Mouse (Mus musculus) forebrain, embryonic 11.5 days (tissue): ENCODE data around the gene Capn12. TPM values are rescaled to one million over a fixed set of nuclear protein-coding genes. Genes with fewer than 3 reads are reported as not detected.
A peak's percentile ranks its signal among the peaks of the same experiment; 100 is the strongest.
"Not testable (repeated sequence)": the region's sequence is repeated elsewhere in the genome, so short reads cannot be mapped to it uniquely, and the experiment has no call there.

Experiments used
- ATAC-seq: fragments of 200-750 bp; cut with Nextera tagmentation; replicated peaks from 2 replicates; pipeline ENCODE4 v1.8.0; 2017; ENCODE audit warnings: moderate TSS enrichment; ENCODE audit not compliant: low FRiP score
- DNase-seq: peaks from one replicate; pipeline ENCODE4 v3.0.0-alpha.2; 2017; ENCODE audit warnings: low spot score
- H3K27ac ChIP-seq: fragments of 300-500 bp; sonication (generic); 2 replicates; pipeline ENCODE4 v1.5.1; 2014; ENCODE audit warnings: low read depth, low read length
- H3K27me3 ChIP-seq: fragments of 300-500 bp; sonication (generic); 2 replicates; pipeline ENCODE4 v1.6.1; 2014; ENCODE audit warnings: mild to moderate bottlenecking, low read length, mixed read lengths; ENCODE audit not compliant: control insufficient read depth, insufficient read depth
- H3K36me3 ChIP-seq: fragments of 300-500 bp; sonication (generic); 2 replicates; pipeline ENCODE4 v1.6.1; 2014; ENCODE audit warnings: mild to moderate bottlenecking, low read length, moderate library complexity, mixed read lengths; ENCODE audit not compliant: control insufficient read depth, insufficient read depth
- H3K4me1 ChIP-seq: fragments of 300-500 bp; sonication (generic); replicated peaks from 2 replicates; pipeline ENCODE4 v1.6.1; 2014; ENCODE audit warnings: low read length, mixed read lengths; ENCODE audit not compliant: control insufficient read depth, insufficient read depth
- H3K4me2 ChIP-seq: fragments of 300-500 bp; sonication (generic); 2 replicates; pipeline ENCODE4 v1.6.1; 2014; ENCODE audit warnings: low read depth, mild to moderate bottlenecking, low read length, moderate library complexity, mixed read lengths; ENCODE audit not compliant: severe bottlenecking
- H3K4me3 ChIP-seq: fragments of 300-500 bp; sonication (generic); 2 replicates; pipeline ENCODE4 v1.5.1; 2014; ENCODE audit warnings: low read depth, low read length
- H3K9ac ChIP-seq: fragments of 300-500 bp; sonication (generic); 2 replicates; pipeline ENCODE4 v1.6.1; 2014; ENCODE audit warnings: low read length
- H3K9me3 ChIP-seq: fragments of 300-500 bp; sonication (generic); 2 replicates; pipeline ENCODE4 v1.6.1; 2016; ENCODE audit warnings: low read length, mixed read lengths; ENCODE audit not compliant: control insufficient read depth
- WGBS: fragments of 180-500 bp; shearing (Covaris S2); extraction: QIAGEN DNeasy Blood & Tissue Kit; methylation state at CpG from one replicate; pipeline ENCODE4 v1.1.7; 2014; 5-methylcytosine and 5-hydroxymethylcytosine counted together
- polyA plus RNA-seq: library from polyadenylated mRNA; unstranded; fragments of >200 nt; fragmentation: Nextera tagmentation; extraction: Ambion mirVana; gene quantifications from 2 replicates; pipeline ENCODE4 v1.2.1, GENCODE M21; 2014

The Capn12 gene
- polyA plus RNA-seq, 1 experiment from 2014 or later, result 0.60 TPM

DNA sequence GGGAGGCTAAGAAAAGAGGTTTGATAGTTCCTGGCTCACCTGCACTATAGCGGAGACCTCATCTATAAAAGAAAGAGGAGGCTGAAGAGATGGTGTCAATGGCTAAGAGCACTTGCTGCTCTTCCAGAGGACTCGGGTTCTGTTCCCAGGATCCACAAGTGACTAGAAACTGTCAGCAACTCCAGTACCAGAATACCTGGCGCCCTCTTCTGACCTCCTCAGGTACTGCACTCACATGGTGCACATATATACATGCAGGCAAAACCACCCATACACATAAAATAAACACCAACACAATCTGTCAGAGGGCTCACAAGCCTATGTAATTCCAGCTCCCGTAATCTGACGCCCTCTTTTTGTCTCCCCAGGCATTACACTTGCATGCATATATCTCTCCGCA, 20.3 kb upstream of the Capn12 start:
- H3K36me3 ChIP-seq, result no peaks in the 10 kb centered on the region
- ATAC-seq, result no peak
- H3K4me2 ChIP-seq, result no peak overlapping the region
- H3K4me3 ChIP-seq, result no peak overlapping the region
- DNase-seq, result no peak
- WGBS, result 84% methylated on average over 6 of the region's 6 CpGs
- H3K27me3 ChIP-seq, result no peaks in the 10 kb centered on the region
- H3K4me1 ChIP-seq, result peaks cover 5% of the 10 kb centered on the region
- no peak overlapping the region for H3K9ac ChIP-seq
- H3K27ac ChIP-seq, result no peak overlapping the region
- no peaks in the 10 kb centered on the region; the same call in 1 of the 2 replicates for H3K9me3 ChIP-seq

DNA sequence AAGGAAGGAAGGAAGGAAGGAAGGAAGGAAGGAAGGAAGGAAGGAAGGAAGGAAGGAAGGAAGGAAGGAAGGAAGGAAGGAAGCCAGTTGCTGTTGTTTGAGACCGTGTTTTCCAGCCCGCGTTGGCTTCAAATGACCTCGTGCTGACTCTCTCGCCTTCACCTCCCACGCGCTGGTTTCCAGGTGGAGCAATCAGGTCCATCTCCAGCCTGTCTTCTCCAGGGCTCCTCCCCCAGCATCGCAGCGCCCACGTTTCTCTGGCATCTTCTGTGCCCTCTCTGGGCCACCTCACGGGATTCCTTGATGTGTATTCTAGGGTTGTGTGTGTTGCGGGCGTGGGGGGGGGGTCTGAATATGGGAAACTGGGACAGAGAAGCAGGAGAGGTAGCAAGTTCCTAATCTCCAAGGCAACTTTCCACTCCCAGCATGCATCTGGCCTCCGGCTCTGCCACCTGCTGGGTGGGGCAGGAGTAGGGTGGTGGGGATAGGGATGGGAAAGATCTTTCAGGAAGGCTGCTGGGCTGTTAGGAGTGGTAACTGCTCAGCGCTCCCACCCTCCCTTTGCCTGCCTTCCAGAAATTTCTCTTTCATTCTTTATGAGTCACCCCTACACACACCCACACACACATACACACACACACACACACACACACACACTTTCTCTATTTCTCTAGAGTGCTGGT, 18.3 kb upstream of the Capn12 start:
- 87% methylated on average over 15 of the region's 15 CpGs for WGBS
- no peak for ATAC-seq
- H3K4me2 ChIP-seq, result no peak overlapping the region

DNA sequence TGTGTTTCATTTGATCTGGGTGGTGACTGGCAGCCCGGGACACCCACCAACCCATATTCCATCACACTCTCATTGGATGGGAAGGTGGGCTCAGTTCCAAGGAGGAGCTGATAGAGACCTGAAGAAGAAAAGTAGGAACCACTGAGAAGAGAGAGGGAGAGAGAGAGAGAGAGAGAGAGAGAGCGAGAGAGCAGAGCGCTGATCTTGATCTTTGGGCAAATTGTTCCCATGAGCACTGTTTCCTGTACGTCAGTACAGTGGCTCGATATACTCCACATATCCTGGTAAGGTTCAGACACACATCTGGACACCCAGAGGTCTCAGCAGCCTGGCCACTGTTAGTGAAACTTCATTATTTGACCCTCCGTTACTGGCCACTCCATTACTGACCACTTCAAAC, 17.7 kb upstream of the Capn12 start, which contains the start of gene Lgals7:
Lgals7 (plus strand) TSS at position 314 of the 400 bp plus-strand sequence.
- no peak within 1 kb of the TSS for H3K9ac ChIP-seq

More for the DNA sequence above, 18.3 kb upstream of the Capn12 start:
- H3K27me3 ChIP-seq, result no peaks in the 10 kb centered on the region
- H3K4me3 ChIP-seq, result no peak overlapping the region
- DNase-seq, result no peak
- H3K9me3 ChIP-seq, result no peaks in the 10 kb centered on the region; the same call in 1 of the 2 replicates
- H3K9ac ChIP-seq, result no peak overlapping the region
- peaks cover 5% of the 10 kb centered on the region for H3K4me1 ChIP-seq
- no peak overlapping the region for H3K27ac ChIP-seq
- H3K36me3 ChIP-seq, result no peaks in the 10 kb centered on the region

GRCm38 (mm10) chr7:28864288-28864750, 16.9 kb upstream of the Capn12 start:
- 47% methylated on average over 9 of the region's 9 CpGs for WGBS
- Histone ChIP-seq H3K36me3 (no peaks in the 10 kb centered on the region), H3K9ac (no peak overlapping the region), H3K4me2 (no peak overlapping the region), H3K4me3 (no peak overlapping the region), H3K27ac (no peak overlapping the region), H3K4me1 (peaks cover 5% of the 10 kb centered on the region), H3K27me3 (no peaks in the 10 kb centered on the region), H3K9me3 (no peaks in the 10 kb centered on the region)
- no peak for DNase-seq
- ATAC-seq, result no peak

More for the DNA sequence above, 17.7 kb upstream of the Capn12 start, which contains the start of gene Lgals7:
- 85% methylated on average over 6 of the region's 6 CpGs for WGBS
- Histone ChIP-seq H3K36me3 (no peaks in the 10 kb centered on the region), H3K9me3 (no peaks in the 10 kb centered on the region; the same call in 1 of the 2 replicates), H3K27me3 (no peaks in the 10 kb centered on the region), H3K4me2 (no peak within 1 kb of the TSS), H3K4me3 (no peak within 1 kb of the TSS), H3K27ac (no peak within 1 kb of the TSS), H3K4me1 (peaks cover 5% of the 10 kb centered on the region)
- no peak for DNase-seq
- no peak for ATAC-seq

GRCm38 (mm10) chr7:28865481-28866300, 15.5 kb upstream of the Capn12 start:
- peaks cover 5% of the 10 kb centered on the region for H3K4me1 ChIP-seq
- H3K36me3 ChIP-seq, result no peaks in the 10 kb centered on the region
- H3K9me3 ChIP-seq, result no peaks in the 10 kb centered on the region
- WGBS, result 48% methylated on average over 33 of the region's 33 CpGs
- DNase-seq (peak; percentile 84), ATAC-seq (peak; percentile 15; the same call in 1 of the 2 replicates)
- H3K27ac ChIP-seq, result no peak overlapping the region
- no peak overlapping the region for H3K4me3 ChIP-seq
- H3K9ac ChIP-seq, result no peak overlapping the region
- H3K4me2 ChIP-seq, result peak overlapping the region; percentile 34; the same call in 1 of the 2 replicates
- H3K27me3 ChIP-seq, result no peaks in the 10 kb centered on the region

GRCm38 (mm10) chr7:28866769-28867507, 14.3 kb upstream of the Capn12 start:
- ATAC-seq (no peak; the same call in 1 of the 2 replicates), DNase-seq (no peak)
- H3K4me2 ChIP-seq, result no peak overlapping the region
- no peak overlapping the region for H3K9ac ChIP-seq
- WGBS, result 92% methylated on average over 28 of the region's 28 CpGs
- H3K4me1 ChIP-seq, result peaks cover 5% of the 10 kb centered on the region
- no peaks in the 10 kb centered on the region for H3K27me3 ChIP-seq
- H3K9me3 ChIP-seq, result no peaks in the 10 kb centered on the region
- no peak overlapping the region for H3K4me3 ChIP-seq
- H3K36me3 ChIP-seq, result no peaks in the 10 kb centered on the region
- no peak overlapping the region for H3K27ac ChIP-seq

GRCm38 (mm10) chr7:28867508-28868340, 13.5 kb upstream of the Capn12 start:
- H3K36me3 ChIP-seq, H3K27me3 ChIP-seq, H3K27ac ChIP-seq, H3K4me1 ChIP-seq, ATAC-seq, H3K4me3 ChIP-seq, H3K9ac ChIP-seq, H3K9me3 ChIP-seq, H3K4me2 ChIP-seq: not testable (repeated sequence)
- 31% methylated on average over 23 of the region's 23 CpGs for WGBS
- DNase-seq, result peak; percentile 82
